Mouse (Mus musculus): Measurements from ENCODE around the gene Nobox. TPM values are rescaled to one million over a fixed set of nuclear protein-coding genes. Genes with fewer than 3 reads are reported as not detected.

Nobox gene
- 0.10 TPM in 1 of 2 replicates, not detected in the other for polyA plus RNA-seq (2016; fragmentation: Nextera tagmentation; extraction: Ambion mirVana)

DNA sequence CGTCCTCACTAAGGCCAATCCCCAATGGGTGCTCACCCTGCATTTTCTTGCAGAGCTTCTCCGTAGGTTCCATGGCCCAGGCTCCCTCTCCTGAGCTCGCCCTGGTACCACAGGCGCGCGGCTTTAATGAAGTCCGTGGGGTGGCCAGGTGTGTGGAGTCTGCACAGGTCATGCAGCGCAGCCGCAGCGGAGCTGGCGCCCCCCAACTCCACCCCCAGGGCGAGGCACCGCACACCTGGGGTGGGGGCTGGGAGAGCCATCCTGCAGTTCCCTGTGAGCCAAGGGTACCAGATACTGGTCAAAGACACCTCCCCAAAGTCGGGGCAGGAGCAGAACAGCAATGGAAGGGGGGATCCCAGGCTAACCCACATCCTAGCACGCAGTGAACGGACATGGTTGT lies at the start of gene Nobox:
Gene Nobox (minus strand): TSS at position 101 of the 400 bp plus-strand sequence.
- no peak within 1 kb of the TSS for H3K27ac ChIP-seq
- whole genome bisulfite sequencing: 59% methylated on average over 16 of the region's 16 CpGs
- H3K4me3 ChIP-seq: no peak within 1 kb of the TSS
- no peaks in the 10 kb centered on the region for H3K27me3 ChIP-seq (ENCODE audit: insufficient read depth, poor library complexity, severe bottlenecking)
- H3K9me3 ChIP-seq: no peaks in the 10 kb centered on the region
- H3K36me3 ChIP-seq: no peaks in the 10 kb centered on the region
- no peak for DNase-seq (ENCODE audit: low spot score)
- no peaks in the 10 kb centered on the region for H3K4me1 ChIP-seq (replicated peaks)

DNA sequence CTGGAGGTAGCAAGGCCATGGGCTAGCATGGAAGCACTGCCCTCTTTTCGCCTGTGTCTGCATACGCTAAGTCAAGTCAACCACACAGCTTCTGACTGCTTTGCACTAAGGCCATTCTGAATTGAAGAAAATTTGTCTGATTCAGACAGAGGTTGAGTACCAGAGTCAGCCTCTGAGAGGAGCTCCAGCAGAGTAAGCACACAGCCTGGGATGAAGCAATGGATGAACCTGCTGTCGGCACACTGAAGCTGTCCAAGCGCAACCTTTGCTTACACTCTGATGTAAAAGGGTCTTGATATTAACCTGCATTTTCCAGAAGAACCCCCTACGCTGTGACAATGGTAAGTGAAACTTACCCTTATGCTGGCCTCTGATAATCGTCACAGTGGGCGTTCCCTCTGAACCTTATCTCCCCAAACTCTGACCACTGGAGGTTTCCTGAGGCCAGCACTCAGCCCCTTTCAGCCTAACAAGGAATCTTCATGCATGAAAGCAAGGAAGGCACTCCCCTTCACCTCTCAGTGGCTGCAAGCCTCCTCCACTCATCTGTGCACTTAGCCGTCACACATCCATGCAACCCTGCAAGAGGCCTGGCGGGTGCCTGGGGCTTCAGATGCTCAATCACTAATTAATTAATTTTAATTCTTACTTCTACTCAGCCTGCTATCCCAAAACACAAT lies 45.3 kb upstream of the Nobox start:
- H3K27ac ChIP-seq: no peak overlapping the region
- no peak for DNase-seq (ENCODE audit: low spot score)
- H3K4me1 ChIP-seq (replicated peaks): no peaks in the 10 kb centered on the region
- no peaks in the 10 kb centered on the region for H3K27me3 ChIP-seq (ENCODE audit: insufficient read depth, poor library complexity, severe bottlenecking)
- no peaks in the 10 kb centered on the region for H3K36me3 ChIP-seq
- no peaks in the 10 kb centered on the region for H3K9me3 ChIP-seq
- no peak overlapping the region for H3K4me3 ChIP-seq
- 75% methylated on average over 9 of the region's 9 CpGs for WGBS

DNA sequence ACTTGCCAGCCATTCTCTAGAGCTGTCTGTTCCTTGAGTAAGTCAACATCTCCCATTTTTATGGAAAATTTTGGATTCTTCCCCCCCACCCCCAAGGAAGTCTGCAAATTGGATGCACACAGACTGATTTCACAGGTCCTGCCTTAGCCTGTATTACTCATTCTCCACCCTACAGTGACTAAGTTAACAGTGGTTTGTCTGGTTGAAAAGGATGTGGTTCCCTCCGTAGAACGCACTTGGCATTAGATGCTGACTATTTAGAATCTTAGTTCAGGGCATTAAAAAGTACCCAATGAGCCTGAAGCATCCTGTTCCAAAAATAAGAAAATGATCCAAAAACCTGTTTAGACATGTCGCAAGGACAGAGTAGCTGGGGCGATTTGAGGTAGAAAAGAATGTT lies 44.1 kb upstream of the Nobox start:
- DNase-seq (ENCODE audit: low spot score): no peak
- Histone ChIP-seq H3K4me3 (no peak overlapping the region), H3K27ac (no peak overlapping the region), H3K36me3 (no peaks in the 10 kb centered on the region), H3K4me1 (replicated peaks) (no peaks in the 10 kb centered on the region), H3K9me3 (no peaks in the 10 kb centered on the region), H3K27me3 (ENCODE audit: insufficient read depth, poor library complexity, severe bottlenecking) (no peaks in the 10 kb centered on the region)
- WGBS: 95% methylated on average over 4 of the region's 4 CpGs

DNA sequence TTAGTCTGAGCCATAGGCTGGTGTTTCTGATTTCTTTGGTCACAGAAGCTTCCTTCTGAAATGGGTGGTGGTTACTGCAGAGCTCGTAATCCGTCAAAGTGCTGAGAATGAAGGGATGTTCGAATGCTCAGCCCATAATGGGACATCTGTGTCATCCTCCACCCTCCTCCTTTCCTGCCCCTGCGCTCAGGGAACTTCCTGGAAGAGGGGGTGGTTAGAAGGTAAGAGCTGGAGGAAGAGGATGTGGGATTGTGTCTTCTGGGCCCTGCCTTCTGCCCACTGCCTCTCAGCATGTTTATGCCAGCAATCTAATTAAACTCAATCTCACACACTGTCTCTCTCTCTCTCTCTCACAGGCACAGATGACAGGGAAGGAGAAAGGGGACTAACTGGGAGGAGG lies 39.7 kb upstream of the Nobox start:
- H3K27ac ChIP-seq: no peak overlapping the region
- DNase-seq (ENCODE audit: low spot score): no peak
- WGBS: 80% methylated on average over 4 of the region's 4 CpGs
- no peaks in the 10 kb centered on the region for H3K9me3 ChIP-seq
- H3K27me3 ChIP-seq (ENCODE audit: insufficient read depth, poor library complexity, severe bottlenecking): no peaks in the 10 kb centered on the region
- no peaks in the 10 kb centered on the region for H3K4me1 ChIP-seq (replicated peaks)
- H3K4me3 ChIP-seq: no peak overlapping the region
- H3K36me3 ChIP-seq: no peaks in the 10 kb centered on the region

DNA sequence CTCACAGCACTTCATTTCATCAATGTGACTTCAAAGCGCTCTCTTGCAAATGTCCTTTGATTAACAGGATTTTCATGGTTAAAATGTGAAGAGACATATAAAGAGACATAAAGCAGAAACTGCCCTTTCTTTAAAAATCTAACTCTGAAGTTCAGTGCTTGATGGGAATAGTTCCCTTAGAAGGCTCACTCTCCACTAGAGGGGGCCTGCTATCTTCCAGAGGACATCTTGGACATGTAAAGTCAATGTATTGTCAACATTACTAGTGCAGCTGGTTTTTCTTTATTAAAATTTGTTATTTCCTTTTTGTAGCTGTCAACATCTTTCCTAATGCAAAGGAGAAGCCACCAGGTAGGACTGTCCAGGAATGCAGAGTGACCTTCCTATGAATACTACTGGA lies 38.3 kb upstream of the Nobox start:
- Histone ChIP-seq H3K27ac (no peak overlapping the region), H3K27me3 (ENCODE audit: insufficient read depth, poor library complexity, severe bottlenecking) (no peaks in the 10 kb centered on the region), H3K4me3 (no peak overlapping the region), H3K36me3 (no peaks in the 10 kb centered on the region), H3K4me1 (replicated peaks) (no peaks in the 10 kb centered on the region), H3K9me3 (no peaks in the 10 kb centered on the region)
- 98% methylated on average over 1 of the region's 1 CpGs for WGBS
- DNase-seq (ENCODE audit: low spot score): no peak

DNA sequence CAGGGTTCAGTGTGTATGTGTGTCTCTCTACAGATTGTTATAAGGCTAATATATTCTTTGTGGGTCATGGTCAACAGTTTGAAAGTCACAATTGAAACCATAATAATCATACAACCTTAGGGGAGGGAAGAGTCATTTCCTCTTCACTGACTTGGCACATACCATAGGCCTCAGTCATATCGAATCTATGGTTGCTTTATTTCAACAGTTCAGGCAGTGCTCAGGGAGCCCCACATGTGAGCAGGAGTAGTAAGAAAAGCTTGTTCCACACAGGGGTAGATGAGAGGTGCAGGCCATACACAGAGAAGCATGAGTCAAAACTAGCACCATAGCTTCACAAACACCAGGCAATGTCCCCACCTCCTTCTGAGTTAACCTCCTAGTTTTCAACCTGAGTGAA lies 33.7 kb upstream of the Nobox start:
- Histone ChIP-seq H3K36me3 (no peaks in the 10 kb centered on the region), H3K27ac (no peak overlapping the region), H3K4me1 (replicated peaks) (no peaks in the 10 kb centered on the region), H3K27me3 (ENCODE audit: insufficient read depth, poor library complexity, severe bottlenecking) (no peaks in the 10 kb centered on the region), H3K9me3 (no peaks in the 10 kb centered on the region), H3K4me3 (no peak overlapping the region)
- DNase-seq (ENCODE audit: low spot score): no peak
- 88% methylated on average over 1 of the region's 1 CpGs for WGBS

DNA sequence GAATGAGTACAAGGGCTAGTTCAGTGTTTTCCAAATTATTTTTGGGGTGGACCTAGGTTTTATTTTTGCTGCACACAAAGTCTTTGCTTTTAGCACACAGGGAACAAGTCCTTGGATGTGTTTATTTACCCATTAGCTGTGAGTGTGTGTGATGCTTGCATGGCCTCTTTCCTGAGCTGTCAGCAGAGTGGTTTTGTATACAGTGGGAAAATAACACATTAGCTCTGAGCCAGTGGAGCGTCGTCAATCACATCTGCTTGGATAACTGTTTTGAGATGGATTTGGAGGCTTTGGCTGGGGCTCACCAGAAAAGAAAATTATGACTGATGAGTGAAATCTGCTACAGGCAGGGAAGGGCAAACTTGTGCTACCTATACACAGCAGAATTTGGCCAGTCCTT lies 33.0 kb upstream of the Nobox start:
- WGBS: 64% methylated on average over 2 of the region's 2 CpGs
- no peak overlapping the region for H3K27ac ChIP-seq
- no peak for DNase-seq (ENCODE audit: low spot score)
- no peaks in the 10 kb centered on the region for H3K36me3 ChIP-seq
- H3K9me3 ChIP-seq: no peaks in the 10 kb centered on the region
- H3K4me1 ChIP-seq (replicated peaks): no peaks in the 10 kb centered on the region
- H3K4me3 ChIP-seq: no peak overlapping the region
- no peaks in the 10 kb centered on the region for H3K27me3 ChIP-seq (ENCODE audit: insufficient read depth, poor library complexity, severe bottlenecking)

DNA sequence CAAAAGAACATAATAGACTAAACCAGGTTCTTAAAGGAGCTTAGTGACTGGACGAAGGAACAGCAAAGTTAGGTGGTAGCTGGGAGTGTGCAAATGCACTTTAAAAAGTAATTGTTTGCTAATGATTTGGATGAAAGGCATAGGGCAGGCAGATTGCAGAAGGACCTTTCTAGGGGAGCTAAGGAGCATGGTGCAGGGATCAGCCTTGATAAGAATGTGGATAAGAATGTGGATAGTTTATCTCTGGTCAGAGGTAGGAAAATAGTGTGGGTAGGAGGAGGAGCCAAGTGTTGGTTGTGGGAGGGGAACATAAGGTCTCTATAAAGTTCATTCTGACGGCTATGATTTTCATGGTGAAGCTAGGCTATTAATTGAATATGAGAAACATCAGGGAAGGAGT lies 29.4 kb upstream of the Nobox start:
- Histone ChIP-seq H3K36me3 (no peaks in the 10 kb centered on the region), H3K27me3 (ENCODE audit: insufficient read depth, poor library complexity, severe bottlenecking) (no peaks in the 10 kb centered on the region), H3K9me3 (no peaks in the 10 kb centered on the region), H3K4me3 (no peak overlapping the region), H3K27ac (no peak overlapping the region), H3K4me1 (replicated peaks) (no peaks in the 10 kb centered on the region)
- WGBS: 73% methylated on average over 2 of the region's 2 CpGs
- DNase-seq (ENCODE audit: low spot score): no peak

DNA sequence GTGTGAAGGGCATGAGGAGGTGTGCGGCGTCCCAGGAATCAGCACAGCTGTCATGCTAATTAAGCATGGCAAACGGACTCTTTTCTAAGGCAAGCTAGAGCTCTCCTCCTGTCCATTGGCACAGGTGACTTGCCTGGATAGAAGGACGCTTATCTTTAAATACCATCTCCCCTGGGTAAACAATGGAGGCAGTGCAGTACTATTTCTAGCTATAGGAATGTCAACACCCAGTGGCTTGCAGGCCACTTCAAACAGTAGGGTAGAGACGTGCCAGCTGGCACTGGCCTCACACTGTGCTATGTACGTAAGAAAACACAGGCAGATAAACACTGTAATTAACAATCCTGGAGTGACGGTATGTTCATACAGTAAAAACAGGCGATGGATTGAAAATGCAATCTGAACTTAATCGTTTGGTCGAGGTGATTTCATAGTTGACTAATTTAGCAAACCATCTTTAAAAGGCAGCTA lies 28.2 kb upstream of the Nobox start:
- Histone ChIP-seq H3K27me3 (ENCODE audit: insufficient read depth, poor library complexity, severe bottlenecking) (no peaks in the 10 kb centered on the region), H3K4me1 (replicated peaks) (no peaks in the 10 kb centered on the region), H3K4me3 (no peak overlapping the region), H3K27ac (no peak overlapping the region), H3K9me3 (no peaks in the 10 kb centered on the region), H3K36me3 (no peaks in the 10 kb centered on the region)
- WGBS: 56% methylated on average over 10 of the region's 10 CpGs
- no peak for DNase-seq (ENCODE audit: low spot score)

DNA sequence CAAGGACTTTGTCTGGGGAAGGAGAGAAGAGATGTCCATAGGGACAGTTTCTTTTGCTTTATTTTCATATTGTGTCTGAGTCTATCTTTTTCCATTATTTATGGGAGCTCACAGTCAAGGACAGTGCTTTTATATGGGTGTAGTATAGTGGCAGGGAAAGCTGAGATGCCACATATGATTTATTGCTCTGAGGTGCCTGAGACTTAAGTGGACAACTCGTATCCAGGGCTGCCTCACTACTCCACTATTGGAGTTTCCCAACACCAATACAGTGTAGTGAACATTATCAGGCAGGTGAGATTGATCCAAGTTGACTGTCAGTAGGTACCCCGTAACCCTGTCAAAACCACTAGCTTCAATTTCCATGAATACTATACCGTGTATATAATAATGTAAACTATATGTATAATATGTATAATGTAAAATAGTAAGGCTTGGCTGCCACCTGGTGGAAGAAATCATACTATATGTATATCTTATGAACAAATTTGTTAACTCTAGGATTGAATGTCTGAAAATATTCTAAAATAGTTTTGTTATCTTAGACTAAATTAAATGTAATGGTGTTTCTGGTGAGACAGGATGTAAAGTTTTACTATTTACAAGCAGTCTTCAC lies 26.4 kb upstream of the Nobox start:
- no peaks in the 10 kb centered on the region for H3K36me3 ChIP-seq
- no peak overlapping the region for H3K4me3 ChIP-seq
- no peaks in the 10 kb centered on the region for H3K9me3 ChIP-seq
- no peak overlapping the region for H3K27ac ChIP-seq
- no peak for DNase-seq (ENCODE audit: low spot score)
- no peaks in the 10 kb centered on the region for H3K4me1 ChIP-seq (replicated peaks)
- H3K27me3 ChIP-seq (ENCODE audit: insufficient read depth, poor library complexity, severe bottlenecking): no peaks in the 10 kb centered on the region
- WGBS: 85% methylated on average over 3 of the region's 3 CpGs

DNA sequence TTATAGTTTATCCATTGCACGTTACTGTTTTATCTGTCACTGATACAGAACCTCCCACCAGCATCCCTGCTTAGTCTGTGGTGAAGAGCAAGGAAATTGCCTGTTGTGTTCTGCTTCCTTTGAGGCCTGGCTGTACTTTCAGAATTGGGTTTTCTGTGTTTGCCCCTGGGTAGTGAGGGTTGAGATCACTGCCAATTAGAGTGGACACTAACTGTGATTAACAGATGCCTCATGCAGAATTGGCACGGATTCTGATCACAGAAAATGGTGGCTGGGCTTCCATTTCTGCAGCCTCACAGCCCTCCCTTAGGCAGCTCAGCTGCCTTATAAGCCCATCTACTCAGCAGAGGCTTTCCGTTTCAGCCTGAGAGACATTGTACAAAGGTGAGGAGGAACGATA lies 24.1 kb upstream of the Nobox start:
- H3K27ac ChIP-seq: no peak overlapping the region
- no peaks in the 10 kb centered on the region for H3K9me3 ChIP-seq
- no peaks in the 10 kb centered on the region for H3K4me1 ChIP-seq (replicated peaks)
- WGBS: 82% methylated on average over 4 of the region's 4 CpGs
- H3K27me3 ChIP-seq (ENCODE audit: insufficient read depth, poor library complexity, severe bottlenecking): no peaks in the 10 kb centered on the region
- no peak overlapping the region for H3K4me3 ChIP-seq
- H3K36me3 ChIP-seq: no peaks in the 10 kb centered on the region
- no peak for DNase-seq (ENCODE audit: low spot score)

DNA sequence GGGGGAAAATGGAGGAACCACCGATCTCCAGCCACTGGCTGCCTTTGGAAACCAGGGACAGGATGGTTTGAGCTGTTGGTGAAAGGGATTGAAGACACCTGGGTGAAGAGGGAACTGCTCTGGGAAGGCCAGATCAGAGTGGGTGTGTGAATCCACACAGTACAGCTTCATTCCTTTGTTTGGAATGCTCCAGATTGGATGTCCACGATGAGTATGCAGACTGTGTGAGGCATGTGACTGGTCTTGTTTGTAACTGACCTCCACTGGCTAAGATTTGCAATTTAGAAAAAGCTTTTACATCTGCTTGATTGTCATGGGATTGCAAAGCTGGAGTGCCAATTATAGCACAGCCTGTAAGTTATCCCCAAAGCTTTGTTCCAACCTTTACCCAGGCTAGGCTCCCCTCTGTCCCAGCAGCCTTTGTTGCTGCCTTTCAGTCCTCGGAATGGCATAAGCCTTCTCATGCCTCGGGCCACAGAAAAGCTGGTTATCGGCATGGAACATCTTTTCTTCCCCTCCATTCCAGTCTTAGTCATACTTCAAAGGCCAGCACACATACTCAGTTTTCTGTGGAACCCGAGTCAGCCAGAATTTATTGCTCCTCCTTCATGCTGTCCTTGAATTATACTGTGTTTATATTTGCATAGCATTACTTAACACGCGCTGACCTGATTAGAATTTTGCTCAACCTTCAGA lies 3.8 kb upstream of the Nobox start:
- no peak overlapping the region for H3K27ac ChIP-seq
- no peaks in the 10 kb centered on the region for H3K27me3 ChIP-seq (ENCODE audit: insufficient read depth, poor library complexity, severe bottlenecking)
- H3K9me3 ChIP-seq: no peaks in the 10 kb centered on the region
- 74% methylated on average over 8 of the region's 8 CpGs for WGBS
- H3K36me3 ChIP-seq: no peaks in the 10 kb centered on the region
- no peak overlapping the region for H3K4me3 ChIP-seq
- H3K4me1 ChIP-seq (replicated peaks): no peaks in the 10 kb centered on the region
- DNase-seq (ENCODE audit: low spot score): no peak

DNA sequence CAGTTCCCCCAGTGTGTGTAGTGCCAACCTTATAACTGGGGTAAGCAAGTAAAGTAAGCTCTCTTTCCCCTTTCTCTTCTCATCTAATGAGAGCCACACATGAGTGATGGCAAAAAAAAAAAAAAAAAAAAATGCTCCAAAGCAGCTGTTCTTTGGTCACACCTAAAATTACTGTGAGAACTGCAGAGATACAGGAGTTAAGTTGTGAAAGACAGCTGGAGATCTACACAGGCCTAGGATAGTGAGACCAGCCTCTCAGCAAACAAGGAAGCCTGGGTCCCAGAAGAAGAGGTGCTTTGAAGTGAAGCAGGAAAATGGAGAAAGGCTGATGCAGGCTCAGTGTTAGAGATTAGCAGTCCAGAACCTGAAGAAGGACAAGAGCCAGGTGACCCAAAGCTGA lies 3.2 kb upstream of the Nobox start:
- Histone ChIP-seq H3K4me1 (replicated peaks) (no peaks in the 10 kb centered on the region), H3K4me3 (no peak overlapping the region), H3K27me3 (ENCODE audit: insufficient read depth, poor library complexity, severe bottlenecking) (no peaks in the 10 kb centered on the region), H3K36me3 (no peaks in the 10 kb centered on the region), H3K9me3 (no peaks in the 10 kb centered on the region), H3K27ac (no peak overlapping the region)
- no peak for DNase-seq (ENCODE audit: low spot score)

Data from hindbrain, embryonic 10.5 days (tissue).